Mouse (Mus musculus) embryonic facial prominence, embryonic 15.5 days (tissue): ENCODE measurements around the gene Heatr9. TPM values are rescaled to one million over a fixed set of nuclear protein-coding genes. Genes with fewer than 3 reads are reported as not detected.

Experiments used
- ATAC-seq: fragments of 200-750 bp; cut with Nextera tagmentation; 2 replicates; pipeline ENCODE4 v1.8.0; 2017; ENCODE audit warnings: low read depth, moderate TSS enrichment; ENCODE audit not compliant: insufficient number of reproducible peaks, low FRiP score, low TSS enrichment
- H3K27ac ChIP-seq: fragments of 300-500 bp; sonication (generic); replicated peaks from 2 replicates; pipeline ENCODE4 v1.5.1; 2015; ENCODE audit warnings: mild to moderate bottlenecking, inconsistent platforms
- H3K27me3 ChIP-seq: fragments of 300-500 bp; sonication (generic); 2 replicates; pipeline ENCODE4 v1.6.1; 2015; ENCODE audit warnings: inconsistent platforms
- H3K36me3 ChIP-seq: fragments of 300-500 bp; sonication (generic); 2 replicates; pipeline ENCODE4 v1.6.1; 2015; ENCODE audit warnings: mild to moderate bottlenecking, inconsistent platforms
- H3K4me1 ChIP-seq: fragments of 300-500 bp; sonication (generic); 2 replicates; pipeline ENCODE4 v1.6.1; 2015; ENCODE audit warnings: inconsistent platforms
- H3K4me2 ChIP-seq: fragments of 300-500 bp; sonication (generic); replicated peaks from 2 replicates; pipeline ENCODE4 v1.6.1; 2015; ENCODE audit warnings: mild to moderate bottlenecking, inconsistent platforms
- H3K4me3 ChIP-seq: fragments of 300-500 bp; sonication (generic); replicated peaks from 2 replicates; pipeline ENCODE4 v1.5.1; 2015; ENCODE audit warnings: mild to moderate bottlenecking, inconsistent platforms
- H3K9ac ChIP-seq: fragments of 300-500 bp; sonication (generic); 2 replicates; pipeline ENCODE4 v1.6.1; 2015; ENCODE audit warnings: inconsistent platforms
- H3K9me3 ChIP-seq: fragments of 300-500 bp; sonication (generic); replicated peaks from 2 replicates; pipeline ENCODE4 v1.6.1; 2016; ENCODE audit warnings: inconsistent platforms
- WGBS: fragments of 180-500 bp; shearing (Covaris S2); methylation state at CpG from one replicate; pipeline ENCODE4 v1.1.7; 2015; 5-methylcytosine and 5-hydroxymethylcytosine counted together
- polyA plus RNA-seq: library from polyadenylated mRNA; unstranded; fragments of >200 nt; fragmentation: Nextera tagmentation; extraction: Ambion mirVana; gene quantifications from 2 replicates; pipeline ENCODE4 v1.2.1, GENCODE M21; 2015

The Heatr9 gene
- polyA plus RNA-seq, 1 experiment from 2014 or later: not detected

GRCm38 (mm10) chr11:83529024-83529423, 7.0 kb upstream of the Heatr9 start:
- Histone ChIP-seq H3K9ac (no peak overlapping the region), H3K27ac (no peak overlapping the region), H3K9me3 (no peaks in the 10 kb centered on the region), H3K27me3 (no peaks in the 10 kb centered on the region), H3K36me3 (no peaks in the 10 kb centered on the region), H3K4me3 (no peak overlapping the region), H3K4me2 (no peak overlapping the region), H3K4me1 (peaks cover 1% of the 10 kb centered on the region)
- WGBS: 62% methylated on average over 12 of the region's 12 CpGs
- no peak for ATAC-seq

- Histone ChIP-seq H3K27me3 (no peaks in the 10 kb centered on the region), H3K27ac (no peak overlapping the region), H3K9ac (no peak overlapping the region), H3K4me3 (no peak overlapping the region), H3K9me3 (no peaks in the 10 kb centered on the region), H3K4me2 (no peak overlapping the region), H3K4me1 (no peaks in the 10 kb centered on the region), H3K36me3 (no peaks in the 10 kb centered on the region)
- no peak for ATAC-seq
- WGBS: 80% methylated on average over 6 of the region's 6 CpGs
Observed at GRCm38 (mm10) chr11:83518371-83518770, 3.6 kb downstream of the Heatr9 start.

DNA sequence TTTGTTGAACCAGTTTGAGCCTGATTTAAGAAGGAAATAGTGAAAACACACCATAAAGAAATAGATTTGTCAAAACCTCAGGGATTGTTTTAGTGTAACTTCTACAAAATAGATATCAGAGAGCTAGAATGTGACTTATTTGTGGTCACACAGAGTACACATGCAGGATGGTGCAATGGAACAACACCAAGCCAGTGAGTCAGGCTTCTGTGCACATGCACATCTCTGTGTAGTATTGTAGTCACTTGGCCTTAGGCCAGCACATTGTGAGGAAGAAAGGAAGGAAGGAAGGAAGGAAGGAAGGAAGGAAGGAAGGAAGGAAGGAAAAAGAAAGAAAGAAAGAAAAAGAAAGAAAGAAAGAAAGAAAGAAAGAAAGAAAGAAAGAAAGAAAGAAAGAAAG, 4.8 kb downstream of the Heatr9 start:
- H3K9me3 ChIP-seq: no peaks in the 10 kb centered on the region
- no peak overlapping the region for H3K27ac ChIP-seq
- H3K4me2 ChIP-seq: no peak overlapping the region
- no peaks in the 10 kb centered on the region for H3K36me3 ChIP-seq
- no peak overlapping the region for H3K4me3 ChIP-seq
- no peaks in the 10 kb centered on the region for H3K4me1 ChIP-seq
- ATAC-seq: no peak
- H3K9ac ChIP-seq: no peak overlapping the region
- H3K27me3 ChIP-seq: no peaks in the 10 kb centered on the region

- H3K4me2 ChIP-seq: no peak overlapping the region
- H3K27me3 ChIP-seq: no peaks in the 10 kb centered on the region
- H3K27ac ChIP-seq: no peak overlapping the region
- no peak overlapping the region for H3K4me3 ChIP-seq
- no peaks in the 10 kb centered on the region for H3K9me3 ChIP-seq
- peaks cover 27% of the 10 kb centered on the region for H3K36me3 ChIP-seq
- H3K9ac ChIP-seq: no peak overlapping the region
- H3K4me1 ChIP-seq: no peaks in the 10 kb centered on the region
- no peak for ATAC-seq
Observed at GRCm38 (mm10) chr11:83509521-83509920, 12.5 kb downstream of the Heatr9 start.

DNA sequence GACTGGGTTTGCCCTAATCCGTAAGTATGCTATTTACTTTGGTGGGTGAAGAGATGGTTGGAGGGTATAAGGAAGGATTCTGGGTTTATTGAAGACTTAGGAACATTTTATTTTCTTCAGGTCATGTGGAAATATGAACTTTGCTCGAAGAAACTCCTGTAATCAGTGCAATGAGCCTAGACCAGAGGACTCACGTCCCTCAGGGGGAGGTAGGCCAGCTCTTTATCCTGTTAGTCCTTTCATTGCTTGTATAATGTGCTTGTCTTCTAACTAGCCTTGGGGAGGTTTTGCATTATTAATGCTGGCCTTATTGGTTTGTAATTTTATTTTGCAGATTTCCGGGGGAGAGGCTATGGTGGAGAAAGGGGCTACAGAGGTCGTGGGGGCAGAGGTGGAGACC, 17.7 kb downstream of the Heatr9 start:
- Histone ChIP-seq H3K36me3 (peaks cover 59% of the 10 kb centered on the region), H3K9me3 (no peaks in the 10 kb centered on the region), H3K9ac (no peak overlapping the region), H3K4me1 (no peaks in the 10 kb centered on the region), H3K27me3 (no peaks in the 10 kb centered on the region), H3K4me3 (no peak overlapping the region), H3K27ac (no peak overlapping the region), H3K4me2 (no peak overlapping the region)
- no peak for ATAC-seq
- 93% methylated on average over 5 of the region's 5 CpGs for WGBS

- H3K9ac ChIP-seq: no peak overlapping the region
- H3K4me1 ChIP-seq: no peaks in the 10 kb centered on the region
- H3K27ac ChIP-seq: no peak overlapping the region
- H3K27me3 ChIP-seq: no peaks in the 10 kb centered on the region
- no peak for ATAC-seq
- 90% methylated on average over 2 of the region's 2 CpGs for WGBS
- peaks cover 29% of the 10 kb centered on the region; the same call in 1 of the 2 replicates for H3K36me3 ChIP-seq
- H3K9me3 ChIP-seq: no peaks in the 10 kb centered on the region
- H3K4me3 ChIP-seq: no peak overlapping the region
- H3K4me2 ChIP-seq: no peak overlapping the region
Observed at GRCm38 (mm10) chr11:83495571-83495970, 26.4 kb downstream of the Heatr9 start.

- no peak overlapping the region for H3K27ac ChIP-seq
- H3K9ac ChIP-seq: no peak overlapping the region
- no peaks in the 10 kb centered on the region for H3K9me3 ChIP-seq
- WGBS: 82% methylated on average over 4 of the region's 4 CpGs
- no peak overlapping the region for H3K4me3 ChIP-seq
- no peaks in the 10 kb centered on the region for H3K27me3 ChIP-seq
- H3K4me1 ChIP-seq: no peaks in the 10 kb centered on the region
- ATAC-seq: no peak
- H3K36me3 ChIP-seq: peaks cover 39% of the 10 kb centered on the region
- H3K4me2 ChIP-seq: no peak overlapping the region
Observed at GRCm38 (mm10) chr11:83491488-83491887, 30.5 kb downstream of the Heatr9 start.

DNA sequence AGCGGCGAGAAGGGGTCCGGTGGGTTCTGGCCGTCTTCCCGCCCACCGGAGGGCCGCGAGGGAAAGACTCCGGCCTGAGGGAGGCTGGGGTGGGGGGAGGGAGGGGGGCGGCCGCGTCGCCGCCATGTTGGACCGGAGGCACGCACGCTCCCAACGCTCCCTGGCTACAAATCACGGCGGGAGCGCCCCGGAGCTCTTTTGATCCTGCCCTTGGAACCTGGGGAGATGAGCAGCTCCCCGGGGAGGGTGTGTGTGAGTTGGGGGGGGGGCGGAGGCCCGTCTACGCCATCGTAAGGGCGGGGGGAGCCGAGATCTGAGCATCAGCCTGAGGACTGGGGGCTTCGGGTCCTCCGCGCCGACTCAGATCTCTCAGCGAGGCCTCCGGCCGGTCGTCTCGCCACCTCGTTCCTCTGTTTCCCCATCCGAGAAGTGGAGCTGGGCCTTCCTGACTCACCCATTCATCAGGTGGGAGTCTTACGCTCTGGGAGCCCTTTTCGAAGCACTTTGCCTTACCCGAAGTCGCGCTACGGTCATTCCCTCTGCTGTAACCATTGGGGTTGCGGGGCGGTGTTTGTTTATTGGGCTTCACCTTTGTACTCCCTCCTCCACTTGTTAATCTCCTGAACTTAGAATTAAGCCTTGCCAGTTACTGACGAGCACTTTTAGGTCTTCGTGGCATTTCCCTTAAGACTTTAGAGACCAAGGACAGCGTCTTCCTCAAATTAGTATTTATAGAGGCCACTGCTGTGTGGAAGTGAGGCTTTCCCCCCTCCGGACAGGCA, 48.5 kb downstream of the Heatr9 start:
- peak overlapping the region; percentile 92 for H3K4me3 ChIP-seq
- H3K27ac ChIP-seq: peak overlapping the region; percentile 96
- peak; percentile 82 for ATAC-seq
- no peaks in the 10 kb centered on the region for H3K27me3 ChIP-seq
- peak overlapping the region; percentile 92 for H3K9ac ChIP-seq
- H3K36me3 ChIP-seq: peaks cover 12% of the 10 kb centered on the region; the same call in 1 of the 2 replicates
- peak overlapping the region; percentile 72 for H3K4me2 ChIP-seq
- WGBS: under 1% methylated on average over 47 of the region's 52 CpGs
- peaks cover 20% of the 10 kb centered on the region for H3K4me1 ChIP-seq
- H3K9me3 ChIP-seq: no peaks in the 10 kb centered on the region

DNA sequence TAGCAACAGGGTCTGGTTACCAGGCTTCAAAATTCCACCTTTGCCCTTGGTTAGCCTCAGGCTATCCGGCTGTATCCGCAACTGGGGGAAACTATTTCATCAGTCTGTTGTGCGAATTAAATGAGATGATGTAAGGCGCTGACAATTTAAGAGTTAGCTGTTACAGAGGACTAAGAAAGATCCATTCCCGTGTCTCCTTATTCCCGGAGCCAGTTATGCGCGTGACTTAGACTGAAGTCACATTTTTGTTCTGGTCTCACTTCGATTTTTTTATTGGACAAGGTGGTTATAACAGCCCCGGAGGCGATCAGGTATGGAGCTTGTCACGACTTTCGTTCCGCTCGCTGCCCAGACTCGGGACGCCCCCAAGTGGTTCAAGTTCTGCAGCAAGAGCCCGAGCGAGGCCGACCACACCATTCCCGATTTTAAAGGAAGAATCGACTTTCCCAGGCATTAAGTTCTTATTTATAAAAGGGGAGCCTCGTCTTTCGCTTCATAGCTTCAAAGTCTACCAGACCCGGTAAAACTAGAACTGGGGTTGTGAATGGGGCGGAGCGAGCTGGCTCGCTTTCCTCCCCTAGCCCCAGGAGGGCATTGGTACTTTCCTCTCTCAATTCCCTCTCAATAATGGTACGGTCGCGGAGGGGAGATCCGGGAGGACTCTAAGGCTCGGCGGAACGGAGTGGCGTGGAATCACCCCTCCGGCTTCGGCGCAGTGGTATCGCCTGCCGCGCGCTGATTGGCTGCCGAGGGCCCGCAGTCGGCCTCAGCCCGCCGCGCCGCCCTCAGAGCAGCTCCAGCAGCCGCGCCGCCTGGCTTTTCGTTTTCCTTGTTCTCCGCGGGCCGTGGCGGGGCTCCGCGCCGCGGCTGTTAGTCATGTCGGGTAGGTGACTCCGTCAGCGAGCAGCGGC, 49.4 kb downstream of the Heatr9 start, which contains the start of gene Taf15:
Gene Taf15, plus strand, starts transcription at position 763 of the 911 bp plus-strand sequence.
- H3K27me3 ChIP-seq: no peaks in the 10 kb centered on the region
- peak within 1 kb of the TSS; percentile 72 for H3K4me2 ChIP-seq
- H3K4me3 ChIP-seq: peak within 1 kb of the TSS; percentile 92
- H3K4me1 ChIP-seq: peaks cover 20% of the 10 kb centered on the region
- peak within 1 kb of the TSS; percentile 92 for H3K9ac ChIP-seq
- H3K27ac ChIP-seq: peak within 1 kb of the TSS; percentile 96
- H3K36me3 ChIP-seq: peaks cover 7% of the 10 kb centered on the region; the same call in 1 of the 2 replicates
- under 1% methylated on average over 66 of the region's 66 CpGs for WGBS
- H3K9me3 ChIP-seq: no peaks in the 10 kb centered on the region
- peak; percentile 98 for ATAC-seq

DNA sequence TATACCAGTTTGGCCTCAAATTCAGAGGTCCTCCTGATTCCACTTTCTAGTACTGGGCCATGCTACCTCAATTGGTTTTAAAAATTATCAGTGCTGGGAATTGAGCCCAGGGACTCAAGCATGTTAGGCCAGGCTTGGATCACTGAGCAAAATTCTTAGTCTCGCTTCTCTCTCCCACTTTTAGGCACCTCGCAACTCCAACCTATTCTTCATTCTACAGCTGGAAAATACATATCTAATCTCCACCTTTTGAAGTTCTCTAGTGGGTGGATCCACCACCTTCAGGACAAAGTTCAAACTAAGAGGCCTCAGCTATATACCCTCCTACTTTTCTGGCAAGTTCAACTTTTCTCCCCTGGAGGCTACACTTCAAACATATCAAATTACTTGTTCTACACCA, 50.2 kb downstream of the Heatr9 start:
- peak overlapping the region; percentile 96; the same call in 1 of the 2 replicates for H3K27ac ChIP-seq
- no peak overlapping the region for H3K9ac ChIP-seq
- peaks cover 6% of the 10 kb centered on the region; the same call in 1 of the 2 replicates for H3K36me3 ChIP-seq
- H3K27me3 ChIP-seq: no peaks in the 10 kb centered on the region
- H3K4me1 ChIP-seq: peaks cover 28% of the 10 kb centered on the region
- H3K9me3 ChIP-seq: no peaks in the 10 kb centered on the region
- WGBS: 64% methylated on average over 2 of the region's 2 CpGs
- ATAC-seq: no peak
- peak overlapping the region; percentile 92; the same call in 1 of the 2 replicates for H3K4me3 ChIP-seq
- H3K4me2 ChIP-seq: peak overlapping the region; percentile 70

DNA sequence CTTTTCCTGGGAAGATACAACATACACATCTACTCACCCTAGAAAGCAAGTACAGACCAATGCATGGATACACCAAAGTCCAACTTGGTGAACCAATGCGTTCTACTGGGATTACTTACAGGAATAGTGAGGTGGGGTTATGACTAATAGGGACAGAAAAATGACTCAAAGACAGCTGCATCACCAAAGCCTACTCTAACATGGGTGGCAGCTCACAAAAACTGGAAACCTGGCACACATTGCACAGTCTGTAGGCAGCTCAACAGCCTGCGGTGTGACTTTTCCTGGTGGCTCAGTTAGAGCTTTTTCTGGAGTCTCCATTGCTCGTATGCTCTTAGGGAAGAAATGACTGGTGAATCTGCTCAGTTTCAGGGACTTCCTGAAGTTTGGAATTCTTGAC, 53.2 kb downstream of the Heatr9 start:
- H3K4me3 ChIP-seq: no peak overlapping the region
- H3K4me1 ChIP-seq: peaks cover 32% of the 10 kb centered on the region
- WGBS: 88% methylated on average over 3 of the region's 3 CpGs
- H3K4me2 ChIP-seq: no peak overlapping the region
- H3K36me3 ChIP-seq: no peaks in the 10 kb centered on the region
- H3K9ac ChIP-seq: no peak overlapping the region
- no peaks in the 10 kb centered on the region for H3K9me3 ChIP-seq
- H3K27ac ChIP-seq: no peak overlapping the region
- no peak for ATAC-seq
- H3K27me3 ChIP-seq: peaks cover 6% of the 10 kb centered on the region; the same call in 1 of the 2 replicates
